Mouse (Mus musculus): ENCODE measurements around the gene Stard7.
"Not testable (repeated sequence)": the region's sequence is repeated elsewhere in the genome, so short reads cannot be mapped to it uniquely, and the experiment has no call there.

Stard7 gene

GRCm38 (mm10) chr2:127275551-127276320, 5.7 kb downstream of the Stard7 start:
- DNase-seq: no peak

DNA sequence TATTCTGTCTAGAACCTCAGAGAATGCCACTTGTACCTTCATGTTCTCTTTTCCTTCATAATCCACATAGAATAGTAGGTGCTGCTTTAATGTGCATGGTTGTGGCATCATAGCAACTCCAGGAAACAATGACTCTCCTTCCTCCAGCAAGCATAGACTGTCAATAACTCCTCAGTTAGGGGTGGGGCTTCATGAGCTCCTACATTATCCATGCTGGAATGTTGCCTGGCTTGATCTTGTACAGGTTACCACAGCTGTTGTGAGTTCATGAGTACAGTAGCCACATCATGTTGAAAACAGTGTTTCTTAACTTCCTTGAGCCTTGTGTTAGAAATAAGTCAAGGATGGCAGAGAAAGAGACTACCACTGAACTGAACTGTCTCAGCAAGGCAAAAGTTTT, 8.1 kb downstream of the Stard7 start:
- DNase-seq: no peak

GRCm38 (mm10) chr2:127292250-127292649, 22.2 kb downstream of the Stard7 start:
- DNase-seq: no peak

DNA sequence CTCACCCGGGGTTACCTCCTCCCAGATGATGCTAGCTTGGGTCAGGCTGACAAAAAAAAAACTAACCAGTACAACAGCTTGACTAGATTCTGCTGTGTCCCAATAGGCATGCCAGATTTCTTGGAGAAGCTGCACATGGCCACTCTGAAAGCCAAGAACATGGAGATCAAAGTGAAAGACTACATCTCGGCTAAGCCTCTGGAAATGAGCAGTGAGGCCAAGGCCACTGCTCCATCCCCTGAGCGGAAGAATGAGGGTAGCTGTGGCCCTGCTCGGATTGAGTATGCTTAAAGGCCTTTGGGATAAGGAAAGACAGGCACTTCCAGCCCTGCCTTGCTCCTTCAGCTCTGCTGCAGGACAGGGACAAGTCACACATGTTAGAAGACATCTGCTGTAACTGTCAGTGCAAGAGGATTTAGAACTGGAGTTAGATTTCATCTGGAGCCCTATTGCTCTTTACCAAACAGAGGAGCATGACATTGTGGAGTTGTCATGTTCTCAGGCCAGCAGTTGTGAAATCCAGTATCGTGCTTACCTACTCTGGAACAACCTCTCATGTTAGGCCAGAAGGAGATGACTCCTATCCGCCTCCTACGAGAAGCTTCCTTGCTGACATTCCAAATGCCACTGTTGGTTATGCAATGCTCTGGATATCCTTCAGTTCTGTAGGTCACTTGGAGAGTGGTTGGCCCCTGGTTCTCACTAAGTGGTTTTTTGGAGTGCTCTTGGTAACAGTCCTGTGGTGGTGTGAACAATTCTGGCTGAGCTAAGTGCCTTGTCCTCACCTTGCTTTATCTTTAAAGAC, 27.2 kb downstream of the Stard7 start:
- no peak for DNase-seq

GRCm38 (mm10) chr2:127298056-127298455, 28.0 kb downstream of the Stard7 start:
- no peak for DNase-seq

DNA sequence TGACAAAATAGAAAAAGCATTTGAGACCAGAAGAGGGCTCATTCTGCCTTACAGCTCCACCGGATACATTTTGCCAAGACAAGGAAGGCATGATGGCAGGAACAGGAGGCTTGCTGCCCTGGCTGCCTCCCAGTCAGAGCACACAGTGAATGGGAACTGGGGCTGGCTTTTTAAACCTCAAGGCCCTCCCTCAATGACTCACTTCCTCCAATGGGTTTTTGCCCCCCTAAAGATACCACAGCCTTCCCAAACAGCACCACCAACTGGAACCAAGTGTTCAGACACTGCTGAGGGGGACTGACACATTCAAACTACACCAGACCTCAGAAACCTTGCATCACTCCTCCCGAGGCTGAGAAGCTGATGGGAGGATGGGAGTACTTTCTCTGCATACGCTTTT, 30.7 kb downstream of the Stard7 start:
- no peak for DNase-seq

- no peak for DNase-seq
Measured at GRCm38 (mm10) chr2:127301883-127302282, 31.9 kb downstream of the Stard7 start.

DNA sequence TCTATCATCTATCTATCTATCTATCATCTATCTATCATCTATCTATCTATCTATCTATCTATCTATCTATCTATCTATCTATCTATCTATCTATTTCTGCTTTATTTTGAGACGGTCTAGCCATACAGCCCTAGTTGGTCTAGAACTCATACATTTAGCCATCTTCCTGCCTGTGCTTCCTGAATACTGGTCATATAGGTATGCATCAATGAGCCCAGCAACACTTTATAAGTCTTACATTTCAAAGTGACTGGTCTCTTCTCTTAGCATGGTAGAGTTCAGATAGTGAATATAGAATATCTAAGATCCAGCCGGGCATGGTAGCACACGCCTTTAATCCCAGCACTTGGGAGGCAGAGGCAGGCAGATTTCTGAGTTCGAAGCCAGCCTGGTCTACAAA, 34.2 kb downstream of the Stard7 start:
- not testable (repeated sequence) for DNase-seq

- no peak for DNase-seq
Measured at GRCm38 (mm10) chr2:127304609-127305210, 34.7 kb downstream of the Stard7 start.

- DNase-seq: no peak
Measured at GRCm38 (mm10) chr2:127306123-127306522, 36.1 kb downstream of the Stard7 start.

DNA sequence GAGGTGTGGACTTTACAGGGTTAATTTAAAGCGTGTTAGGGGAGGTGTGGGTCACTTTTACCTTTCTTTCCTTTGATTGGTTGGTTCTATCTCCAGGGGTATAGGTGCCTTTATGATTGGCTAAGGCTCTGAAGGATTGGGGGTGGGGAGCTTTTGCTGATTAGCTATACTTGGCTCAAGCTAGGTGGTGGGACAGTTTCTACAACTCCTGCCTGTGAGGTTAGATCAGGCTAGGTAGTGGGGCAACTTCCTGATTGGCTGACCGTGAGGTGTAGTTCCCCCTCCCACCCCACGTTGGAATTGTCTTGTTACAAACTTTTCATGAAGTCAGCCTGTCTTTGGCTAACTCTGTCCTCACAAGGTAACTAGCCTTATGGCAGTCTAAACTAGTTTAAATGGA, 37.2 kb downstream of the Stard7 start:
- no peak for DNase-seq

DNA sequence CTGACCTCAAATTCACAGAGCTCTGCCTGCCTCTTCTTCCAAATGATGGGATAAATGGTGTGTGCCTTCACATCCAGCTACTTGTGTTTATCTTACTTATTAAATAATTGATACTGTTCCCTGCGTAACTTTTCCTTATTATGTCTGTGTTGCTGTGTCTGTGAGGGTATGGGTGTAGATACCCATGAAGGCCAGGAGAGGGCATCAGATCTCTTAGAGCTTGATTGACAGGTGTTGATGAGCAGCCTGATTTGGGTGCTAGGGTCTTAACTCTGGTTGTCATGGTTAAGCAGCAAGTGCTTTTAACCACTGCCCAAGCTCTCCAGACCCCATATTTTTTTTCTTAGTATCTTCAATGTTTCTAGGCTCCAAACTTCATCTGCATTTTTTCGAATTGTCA, 38.6 kb downstream of the Stard7 start:
- DNase-seq: no peak

GRCm38 (mm10) chr2:127310246-127310645, 40.2 kb downstream of the Stard7 start:
- no peak for DNase-seq

- no peak for DNase-seq
Measured at GRCm38 (mm10) chr2:127310685-127311084, 40.7 kb downstream of the Stard7 start.

- no peak for DNase-seq
Measured at GRCm38 (mm10) chr2:127311193-127311592, 41.2 kb downstream of the Stard7 start.

DNA sequence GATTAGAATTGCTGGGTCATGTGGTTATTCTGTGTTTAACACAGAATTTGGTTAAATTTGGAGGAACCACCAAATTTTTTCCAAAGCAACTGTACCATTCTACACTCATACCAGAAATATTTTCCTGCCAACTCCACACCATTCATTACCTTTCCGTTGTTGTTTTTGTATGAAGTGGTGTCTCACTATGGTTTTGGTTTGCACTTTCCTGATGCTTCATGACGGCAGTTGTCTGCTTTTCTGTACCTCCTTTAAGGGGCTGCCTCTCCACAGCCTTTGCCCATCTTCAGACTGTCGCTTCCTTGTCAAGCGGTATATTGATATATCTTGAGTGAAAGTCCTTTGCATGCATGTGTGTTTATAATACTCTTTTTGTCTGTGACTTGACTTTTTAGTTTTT, 42.8 kb downstream of the Stard7 start:
- no peak for DNase-seq

DNA sequence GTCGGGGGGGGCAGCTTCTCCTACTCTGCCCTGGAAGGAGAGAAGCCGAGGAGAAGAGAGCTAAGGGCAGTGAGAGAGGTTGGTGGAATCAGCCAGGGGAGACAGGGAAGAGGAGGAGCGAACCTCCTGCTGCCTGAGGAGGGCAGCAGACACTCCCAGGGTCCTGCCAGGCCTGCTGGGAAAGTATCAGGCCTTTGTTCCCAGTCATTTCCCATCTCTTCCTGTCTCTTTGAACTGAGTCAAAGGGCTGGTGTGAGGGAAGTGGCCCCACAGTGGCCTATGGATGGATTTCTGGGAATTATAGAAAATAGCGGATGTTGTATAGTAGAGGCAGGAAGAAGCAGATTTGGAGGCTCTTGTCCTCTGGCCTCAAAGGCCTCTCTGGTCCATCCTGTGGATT, 43.9 kb downstream of the Stard7 start:
- DNase-seq: no peak

- DNase-seq: no peak
Measured at GRCm38 (mm10) chr2:127314467-127315154, 44.6 kb downstream of the Stard7 start.

DNA sequence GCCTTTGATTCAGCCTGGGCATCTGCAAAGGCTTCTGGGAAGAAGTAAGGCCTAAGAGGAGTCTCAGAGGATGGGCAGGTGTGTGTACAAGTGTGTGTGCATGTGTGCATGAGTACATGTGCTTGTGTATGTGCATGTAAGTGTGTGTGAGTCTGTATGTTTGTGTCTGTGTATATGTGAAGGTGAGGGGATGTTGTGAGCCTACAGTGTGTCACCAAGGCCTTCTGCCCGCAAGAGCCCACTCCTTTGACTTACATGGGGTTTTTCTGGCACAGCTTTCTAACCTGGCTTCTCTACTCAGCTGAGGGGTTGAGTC, 45.1 kb downstream of the Stard7 start:
- no peak for DNase-seq

GRCm38 (mm10) chr2:127316431-127316830, 46.4 kb downstream of the Stard7 start:
- DNase-seq: no peak

DNA sequence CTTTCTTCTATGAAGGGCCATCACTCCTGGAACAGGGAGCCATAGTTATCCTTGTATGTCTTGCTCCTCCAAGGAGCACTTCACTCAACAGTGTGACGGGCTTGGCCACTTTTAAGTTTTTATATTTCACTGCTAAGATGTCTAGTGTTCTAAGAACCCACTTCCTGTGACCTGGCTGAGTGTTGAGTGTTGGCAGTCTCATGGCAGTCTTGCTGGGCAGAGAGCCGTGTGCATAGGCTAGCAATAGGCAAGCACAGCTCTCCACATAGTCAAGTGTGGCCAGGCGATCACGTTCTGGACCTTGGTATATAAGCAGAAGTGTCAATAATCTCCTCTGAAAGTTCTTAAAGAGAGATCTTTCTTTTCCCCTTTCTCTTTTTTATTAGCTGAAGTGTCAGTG, 48.1 kb downstream of the Stard7 start:
- DNase-seq: no peak

DNA sequence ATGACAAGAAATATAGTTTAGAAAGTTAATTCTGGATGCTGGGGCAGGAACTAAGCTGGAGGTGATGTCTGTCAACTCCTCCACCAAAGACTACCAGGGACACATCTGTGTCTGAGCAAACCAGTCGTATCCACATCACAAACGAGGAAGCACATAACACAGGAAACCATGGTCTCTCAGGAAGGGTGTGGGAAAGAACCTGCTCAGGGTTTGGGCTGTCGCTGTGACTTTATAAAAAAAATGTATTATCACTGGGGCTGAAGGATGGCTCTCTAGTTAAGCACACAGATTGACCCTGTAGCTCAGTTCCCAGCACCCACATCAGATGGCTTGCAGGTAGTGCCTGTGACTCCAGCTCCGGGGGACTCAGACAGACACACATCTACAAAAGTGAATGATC, 49.1 kb downstream of the Stard7 start:
- no peak for DNase-seq

- no peak for DNase-seq
Measured at GRCm38 (mm10) chr2:127322671-127323285, 52.8 kb downstream of the Stard7 start.
